Mouse (Mus musculus) intestine, embryonic 16.5 days (tissue): ENCODE measurements at regions not wholly inside any gene's neighbourhood (a gene's known extent, or its start where the extent isn't known, plus 50 kb on each side); places are given as distances from the start of the nearest gene placed in this dataset.

Experiments
- ATAC-seq: fragments of 200-750 bp; cut with Nextera tagmentation; 2 replicates; pipeline ENCODE4 v1.8.0; 2017; ENCODE audit warnings: moderate TSS enrichment, moderate library complexity
- H3K27ac ChIP-seq: fragments of 300-500 bp; sonication (generic); 2 replicates; pipeline ENCODE4 v1.5.1; 2014; ENCODE audit warnings: mild to moderate bottlenecking, low read length
- H3K27me3 ChIP-seq: fragments of 300-500 bp; sonication (generic); replicated peaks from 2 replicates; pipeline ENCODE4 v1.6.1; 2014; ENCODE audit warnings: low read length, control low read depth, mixed read lengths; ENCODE audit not compliant: control insufficient read depth, insufficient read depth
- H3K36me3 ChIP-seq: fragments of 300-500 bp; sonication (generic); 2 replicates; pipeline ENCODE4 v1.6.1; 2014; ENCODE audit warnings: low read length, control low read depth; ENCODE audit not compliant: control insufficient read depth, insufficient read depth
- H3K4me1 ChIP-seq: fragments of 300-500 bp; sonication (generic); 2 replicates; pipeline ENCODE4 v1.6.1; 2014; ENCODE audit warnings: low read length, control low read depth, mixed read lengths; ENCODE audit not compliant: control insufficient read depth, insufficient read depth
- H3K4me2 ChIP-seq: fragments of 300-500 bp; sonication (generic); 2 replicates; pipeline ENCODE4 v1.6.1; 2014; ENCODE audit warnings: low read depth, low read length, control low read depth
- H3K4me3 ChIP-seq: fragments of 300-500 bp; sonication (generic); 2 replicates; pipeline ENCODE4 v1.5.1; 2014; ENCODE audit warnings: mild to moderate bottlenecking, low read length
- H3K9ac ChIP-seq: fragments of 300-500 bp; sonication (generic); 2 replicates; pipeline ENCODE4 v1.6.1; 2014; ENCODE audit warnings: low read depth, low read length
- H3K9me3 ChIP-seq: fragments of 300-500 bp; sonication (generic); 2 replicates; pipeline ENCODE4 v1.6.1; 2016; ENCODE audit warnings: low read length, control low read depth; ENCODE audit not compliant: control insufficient read depth
- WGBS: fragments of 180-500 bp; shearing (Covaris S2); extraction: QIAGEN DNeasy Blood & Tissue Kit; methylation state at CpG from one replicate; pipeline ENCODE4 v1.1.7; 2014; 5-methylcytosine and 5-hydroxymethylcytosine counted together

GRCm38 (mm10) chr12:12993894-12994714 is 52.4 kb upstream of the Mycn start:
- Histone ChIP-seq H3K9ac (no peak overlapping the region), H3K27me3 (no peaks in the 10 kb centered on the region)
- WGBS, result 57% methylated on average over 8 of the region's 8 CpGs

More at GRCm38 (mm10) chr12:12993894-12994714, 52.4 kb upstream of the Mycn start:
- Histone ChIP-seq H3K9me3 (no peaks in the 10 kb centered on the region), H3K4me2 (no peak overlapping the region), H3K36me3 (no peaks in the 10 kb centered on the region), H3K4me1 (peaks cover 3% of the 10 kb centered on the region; the same call in 1 of the 2 replicates), H3K4me3 (no peak overlapping the region), H3K27ac (no peak overlapping the region)
- peak; percentile 40 for ATAC-seq
